Mouse (Mus musculus) embryonic facial prominence, embryonic 14.5 days (tissue): Measurements from ENCODE around the gene Col2a1. TPM values are rescaled to one million over a fixed set of nuclear protein-coding genes. Genes with fewer than 3 reads are reported as not detected.

Experiments used
- ATAC-seq: fragments of 200-750 bp; cut with Nextera tagmentation; 2 replicates; pipeline ENCODE4 v1.8.0; 2017; ENCODE audit warnings: low read depth, moderate number of reproducible peaks, moderate TSS enrichment
- DNase-seq: peaks from one replicate; pipeline ENCODE4 v3.0.0-alpha.2; 2015; ENCODE audit warnings: low spot score
- H3K27ac ChIP-seq: fragments of 300-500 bp; sonication (generic); replicated peaks from 2 replicates; pipeline ENCODE4 v1.5.1; 2014; ENCODE audit warnings: low read depth, mild to moderate bottlenecking, low read length, moderate library complexity
- H3K27me3 ChIP-seq: fragments of 300-500 bp; sonication (generic); replicated peaks from 2 replicates; pipeline ENCODE4 v1.6.1; 2014; ENCODE audit warnings: low read length; ENCODE audit not compliant: control insufficient read depth, insufficient read depth
- H3K36me3 ChIP-seq: fragments of 300-500 bp; sonication (generic); 2 replicates; pipeline ENCODE4 v1.6.1; 2014; ENCODE audit warnings: low read length, mixed read lengths; ENCODE audit not compliant: control insufficient read depth, insufficient read depth
- H3K4me1 ChIP-seq: fragments of 300-500 bp; sonication (generic); 2 replicates; pipeline ENCODE4 v1.6.1; 2014; ENCODE audit warnings: antibody characterized with exemption, low read length; ENCODE audit not compliant: control insufficient read depth, insufficient read depth
- H3K4me2 ChIP-seq: fragments of 300-500 bp; sonication (generic); 2 replicates; pipeline ENCODE4 v1.6.1; 2014; ENCODE audit warnings: low read depth, mild to moderate bottlenecking, low read length, moderate library complexity, mixed read lengths
- H3K4me3 ChIP-seq: fragments of 300-500 bp; sonication (generic); 2 replicates; pipeline ENCODE4 v1.5.1; 2014; ENCODE audit warnings: low read depth, mild to moderate bottlenecking, low read length
- H3K9ac ChIP-seq: fragments of 300-500 bp; sonication (generic); 2 replicates; pipeline ENCODE4 v1.6.1; 2014; ENCODE audit warnings: low read depth, mild to moderate bottlenecking, low read length, moderate library complexity, mixed read lengths
- H3K9me3 ChIP-seq: fragments of 300-500 bp; sonication (generic); 2 replicates; pipeline ENCODE4 v1.6.1; 2016; ENCODE audit warnings: low read length; ENCODE audit not compliant: control insufficient read depth
- WGBS: fragments of 180-500 bp; shearing (Covaris S2); extraction: QIAGEN DNeasy Blood & Tissue Kit; methylation state at CpG from one replicate; pipeline ENCODE4 v1.1.7; 2014; 5-methylcytosine and 5-hydroxymethylcytosine counted together
- polyA plus RNA-seq: library from polyadenylated mRNA; unstranded; fragments of >200 nt; fragmentation: Nextera tagmentation; extraction: Ambion mirVana; gene quantifications from 2 replicates; pipeline ENCODE4 v1.2.1, GENCODE M21; 2014

Col2a1 gene
- polyA plus RNA-seq, 1 experiment from 2014 or later, result 372 TPM

DNA sequence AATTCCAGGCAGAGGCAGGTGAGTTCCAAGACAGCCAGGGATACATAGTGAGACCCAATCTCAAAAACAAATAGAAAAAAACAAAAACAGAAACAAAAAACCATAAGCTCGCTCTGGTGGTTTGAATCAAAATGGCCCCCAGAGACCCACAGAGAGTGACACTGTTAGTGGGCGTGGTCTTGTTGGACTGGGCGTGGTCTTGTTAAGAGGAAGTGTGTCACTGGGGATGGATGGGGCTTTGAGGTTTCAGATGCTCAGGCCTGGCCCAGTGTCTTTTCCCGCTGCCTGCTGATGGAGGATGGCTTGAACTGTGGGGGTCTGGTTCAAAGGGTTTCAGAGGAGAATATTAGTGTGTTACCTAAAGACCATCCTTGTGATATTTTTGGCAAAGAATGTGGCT, 13.4 kb upstream of the Col2a1 start:
- Histone ChIP-seq H3K9ac (no peak overlapping the region), H3K4me3 (no peak overlapping the region), H3K4me1 (no peaks in the 10 kb centered on the region), H3K4me2 (no peak overlapping the region), H3K36me3 (no peaks in the 10 kb centered on the region), H3K9me3 (no peaks in the 10 kb centered on the region), H3K27me3 (no peaks in the 10 kb centered on the region), H3K27ac (no peak overlapping the region)
- DNase-seq, result no peak
- WGBS, result 77% methylated on average over 4 of the region's 4 CpGs
- no peak for ATAC-seq

DNA sequence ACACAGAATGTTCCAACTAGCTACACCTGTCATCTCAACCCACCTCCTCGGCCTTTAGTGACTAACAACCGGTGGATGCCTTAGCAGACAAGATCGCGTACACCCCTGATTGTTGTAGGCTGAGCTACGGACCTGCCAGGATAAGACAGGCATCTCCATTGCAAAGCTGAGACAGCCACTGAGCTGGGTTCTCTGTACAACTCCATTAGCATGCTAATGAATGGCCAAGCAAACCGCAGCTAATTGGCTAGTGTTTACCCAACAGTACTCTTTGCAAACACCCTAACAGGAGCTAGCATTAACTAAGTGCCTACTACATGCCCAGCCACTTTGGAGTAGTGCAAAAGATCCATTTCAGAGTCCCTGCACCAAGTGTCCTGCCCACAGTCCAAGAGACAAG, 8.3 kb upstream of the Col2a1 start:
- no peaks in the 10 kb centered on the region for H3K36me3 ChIP-seq
- no peak for ATAC-seq
- no peaks in the 10 kb centered on the region for H3K4me1 ChIP-seq
- H3K4me2 ChIP-seq, result no peak overlapping the region
- H3K27ac ChIP-seq, result no peak overlapping the region
- no peaks in the 10 kb centered on the region for H3K27me3 ChIP-seq
- no peaks in the 10 kb centered on the region for H3K9me3 ChIP-seq
- no peak overlapping the region for H3K9ac ChIP-seq
- no peak overlapping the region for H3K4me3 ChIP-seq
- no peak for DNase-seq
- WGBS, result 60% methylated on average over 6 of the region's 6 CpGs

DNA sequence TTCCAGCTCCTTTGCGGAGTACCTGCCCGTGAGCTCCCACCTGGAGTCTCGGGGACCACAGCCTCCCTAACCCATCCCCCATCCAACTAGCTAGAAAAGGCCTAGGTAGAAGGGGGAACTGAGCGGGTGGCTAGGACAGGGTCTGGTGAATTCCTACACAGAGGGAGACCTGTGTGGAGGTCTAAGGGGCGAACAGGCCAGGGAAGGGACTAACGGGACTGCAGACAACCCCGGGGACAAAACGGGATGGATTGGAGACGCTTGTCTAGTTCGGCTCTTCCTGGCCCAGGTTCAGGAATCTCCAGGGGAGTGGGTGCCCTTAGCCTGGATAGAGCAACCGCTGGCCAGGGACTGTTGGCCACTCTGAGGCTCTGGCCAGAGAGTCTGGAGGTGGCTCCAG, 686 bp upstream of the Col2a1 start:
- Histone ChIP-seq H3K27ac (peak overlapping the region; percentile 77), H3K36me3 (no peaks in the 10 kb centered on the region), H3K9ac (peak overlapping the region; percentile 67), H3K4me2 (peak overlapping the region; percentile 89), H3K4me3 (peak overlapping the region; percentile 47), H3K4me1 (peaks cover 23% of the 10 kb centered on the region), H3K27me3 (peaks cover 31% of the 10 kb centered on the region), H3K9me3 (no peaks in the 10 kb centered on the region)
- DNase-seq, result no peak
- WGBS, result 15% methylated on average over 9 of the region's 11 CpGs
- no peak for ATAC-seq

DNA sequence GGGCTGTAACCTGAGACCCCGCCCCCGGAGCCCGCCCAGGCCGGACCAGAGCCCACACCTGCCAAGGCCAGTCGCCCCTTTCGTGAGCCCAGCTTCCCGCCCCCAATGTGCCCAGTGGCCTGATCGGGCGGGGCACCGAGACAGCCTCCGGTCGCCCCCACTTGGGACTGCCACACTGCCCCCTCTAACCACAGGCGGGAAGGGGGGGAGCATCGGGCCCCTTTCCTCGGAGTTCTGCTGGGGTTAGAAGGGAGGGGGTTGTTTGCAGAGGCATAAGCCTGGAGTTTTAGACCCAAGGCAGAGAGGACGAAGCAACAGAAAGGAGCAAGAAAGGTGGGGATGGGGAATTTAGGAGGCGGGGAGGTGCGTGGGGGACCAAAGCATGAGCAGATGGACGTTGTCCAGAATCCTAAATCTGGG, 255 bp upstream of the Col2a1 start:
- H3K27ac ChIP-seq, result peak overlapping the region; percentile 86

DNA sequence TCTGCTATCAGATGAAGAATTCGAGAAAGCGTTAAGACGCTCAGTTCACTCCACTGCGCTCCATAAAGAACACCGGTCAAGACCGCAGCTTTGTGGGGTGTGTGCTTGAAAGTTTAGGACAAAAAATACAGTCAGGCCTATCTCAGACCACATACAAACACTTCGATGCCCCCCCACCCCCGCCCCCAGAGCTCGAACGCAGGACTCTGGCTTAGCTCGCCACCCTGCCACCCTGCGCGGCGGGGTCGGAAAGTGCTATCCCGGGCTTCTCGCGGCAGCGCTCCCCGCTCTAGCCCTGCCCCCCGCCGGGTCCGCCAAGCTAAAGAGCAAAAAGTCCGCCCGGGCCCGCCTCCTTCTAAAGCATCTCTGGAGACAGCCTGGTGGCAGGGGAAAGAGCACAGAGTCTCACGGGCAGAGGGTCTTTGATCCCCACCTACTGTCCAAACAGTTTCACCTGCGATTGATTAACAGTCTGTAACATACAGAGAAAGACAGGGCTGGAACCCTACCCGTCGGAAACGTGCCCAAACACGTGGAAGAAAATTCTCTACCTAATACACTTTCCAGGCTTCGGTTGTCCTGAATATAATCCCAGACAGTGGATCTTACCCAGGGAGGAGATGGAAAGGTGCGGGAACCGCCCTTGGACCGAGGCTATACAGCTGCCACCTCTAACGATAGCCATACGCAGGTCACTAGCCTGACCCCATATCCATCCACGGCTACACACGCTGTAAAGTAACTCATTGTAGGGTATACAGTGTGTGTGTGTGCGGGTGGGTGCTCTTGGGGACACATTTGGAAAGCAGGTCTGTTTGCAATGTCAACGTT, 1.3 kb downstream of the Col2a1 start:
- peaks cover 35% of the 10 kb centered on the region for H3K27me3 ChIP-seq
- DNase-seq (peak; percentile 59), ATAC-seq (peak; percentile 13)
- H3K9ac ChIP-seq, result peak overlapping the region; percentile 67
- H3K4me3 ChIP-seq, result peak overlapping the region; percentile 47
- peak overlapping the region; percentile 89 for H3K4me2 ChIP-seq
- H3K36me3 ChIP-seq, result no peaks in the 10 kb centered on the region
- peaks cover 23% of the 10 kb centered on the region for H3K4me1 ChIP-seq
- under 1% methylated on average over 41 of the region's 42 CpGs for WGBS
- H3K9me3 ChIP-seq, result no peaks in the 10 kb centered on the region
- H3K27ac ChIP-seq, result peak overlapping the region; percentile 86

More for the DNA sequence above, 255 bp upstream of the Col2a1 start:
- H3K4me1 ChIP-seq, result peaks cover 23% of the 10 kb centered on the region
- H3K27me3 ChIP-seq, result peaks cover 31% of the 10 kb centered on the region
- peak; percentile 63 for DNase-seq
- no peak; the same call in 1 of the 2 replicates for ATAC-seq
- 1% methylated on average over 13 of the region's 19 CpGs for WGBS
- peak overlapping the region; percentile 89 for H3K4me2 ChIP-seq
- no peaks in the 10 kb centered on the region for H3K36me3 ChIP-seq
- no peaks in the 10 kb centered on the region for H3K9me3 ChIP-seq
- H3K4me3 ChIP-seq, result peak overlapping the region; percentile 47
- peak overlapping the region; percentile 67 for H3K9ac ChIP-seq

DNA sequence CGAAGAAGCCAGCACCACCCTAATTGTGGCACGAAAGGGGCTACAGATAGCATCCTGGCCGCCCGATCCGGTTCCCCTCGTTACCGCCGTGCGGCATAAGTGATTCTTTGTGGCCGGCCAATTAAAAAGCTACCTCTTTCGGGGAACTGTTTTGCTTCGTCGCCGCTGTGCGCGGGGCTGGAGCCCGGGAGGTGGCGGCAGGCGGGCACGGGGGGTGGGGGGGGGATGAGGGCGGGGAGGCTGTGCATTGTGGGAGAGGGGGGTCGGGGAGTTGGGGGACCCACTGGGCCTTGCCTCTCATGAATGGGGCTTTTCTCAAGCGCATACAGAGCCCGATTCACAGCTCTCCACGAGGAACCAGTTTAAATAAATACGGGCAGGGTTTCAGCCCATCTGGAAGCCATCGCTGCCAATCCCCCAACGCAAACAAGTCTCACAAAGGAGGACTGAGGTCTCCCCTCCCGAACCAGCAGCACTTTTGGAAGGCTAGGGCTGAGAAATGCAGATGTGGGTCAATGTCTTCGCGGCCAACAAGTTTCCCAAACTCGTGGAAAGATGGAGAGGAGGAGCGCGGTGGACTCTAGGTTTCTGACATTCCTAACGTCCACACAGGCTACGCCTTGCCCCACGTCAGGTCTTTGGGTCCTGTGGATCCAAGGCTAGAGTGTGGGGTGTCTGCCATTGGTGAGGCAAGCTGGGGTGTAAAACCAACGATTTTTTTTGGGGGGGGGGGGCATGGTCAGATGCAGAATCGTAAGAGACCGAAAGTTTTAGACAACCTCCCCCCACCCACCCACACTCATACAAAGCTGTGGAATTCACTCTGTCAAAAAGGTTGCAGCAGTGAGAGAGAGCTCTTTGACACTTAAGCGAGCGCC, 2.1 kb downstream of the Col2a1 start:
- Histone ChIP-seq H3K9me3 (no peaks in the 10 kb centered on the region), H3K36me3 (no peaks in the 10 kb centered on the region), H3K4me3 (peak overlapping the region; percentile 47), H3K4me2 (peak overlapping the region; percentile 89), H3K27ac (peak overlapping the region; percentile 86), H3K27me3 (peaks cover 35% of the 10 kb centered on the region), H3K9ac (peak overlapping the region; percentile 67), H3K4me1 (peaks cover 23% of the 10 kb centered on the region)
- DNase-seq (peak; percentile 77), ATAC-seq (peak; percentile 50)
- under 1% methylated on average over 36 of the region's 42 CpGs for WGBS

DNA sequence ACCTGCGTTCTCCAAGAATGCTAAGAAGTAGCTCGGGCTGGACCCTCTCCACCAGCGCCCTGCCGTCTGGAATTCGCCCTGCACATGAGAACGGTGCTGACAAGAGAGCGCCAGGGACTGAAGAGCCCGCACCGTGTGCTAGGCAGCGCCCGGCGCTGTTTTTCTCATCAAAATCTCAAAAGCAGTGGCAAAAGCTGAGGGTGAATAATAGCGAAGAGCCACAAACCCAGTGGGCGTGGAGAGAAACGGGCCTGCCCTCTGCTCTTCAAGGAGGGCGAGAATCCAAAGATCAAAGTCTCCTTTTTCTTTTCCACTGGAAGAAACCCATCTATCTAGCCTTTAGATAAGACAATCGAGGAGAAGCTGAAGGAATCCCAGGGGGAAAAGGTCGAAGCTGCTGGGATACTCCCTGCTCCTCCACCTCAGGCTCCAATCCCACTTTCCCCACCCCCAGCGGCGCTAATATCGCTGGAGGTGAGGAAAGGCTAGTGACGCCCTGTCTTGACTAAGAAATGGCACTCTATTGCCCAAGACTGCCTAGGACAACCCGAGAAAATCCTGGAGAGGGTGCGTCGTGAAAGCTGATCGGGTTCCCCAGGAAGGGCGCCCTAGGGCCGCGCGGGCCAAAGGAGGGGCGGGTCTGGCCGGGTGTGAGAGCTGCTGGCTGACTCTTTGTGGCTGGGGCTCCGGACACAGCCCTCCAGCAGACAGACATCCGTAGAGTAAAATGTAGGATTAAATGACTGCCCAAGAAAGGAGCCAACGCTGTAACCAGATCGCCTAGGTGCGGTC, 3.0 kb downstream of the Col2a1 start:
- H3K4me1 ChIP-seq, result peaks cover 27% of the 10 kb centered on the region
- WGBS, result 1% methylated on average over 37 of the region's 37 CpGs
- H3K27me3 ChIP-seq, result peaks cover 35% of the 10 kb centered on the region

DNA sequence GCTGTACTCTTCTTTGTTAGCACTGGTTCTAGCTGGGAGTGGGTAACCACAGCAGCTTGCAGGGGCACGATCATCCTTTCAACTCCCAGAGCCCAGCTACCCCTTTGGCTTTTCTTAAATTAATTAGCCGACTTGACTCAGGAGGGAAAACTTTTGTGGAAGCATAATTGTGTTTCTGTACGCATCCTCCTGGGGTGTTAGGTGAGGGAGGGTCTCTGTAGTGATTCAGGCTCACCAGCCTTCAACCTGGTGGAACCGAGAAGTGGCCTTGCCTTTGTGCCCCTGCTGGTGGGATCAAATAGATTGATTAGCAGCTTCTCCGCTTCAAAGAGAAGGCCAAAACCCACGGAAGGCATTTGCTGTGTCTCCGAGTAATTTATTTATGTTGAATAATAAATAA, 4.5 kb downstream of the Col2a1 start:
- DNase-seq (no peak), ATAC-seq (no peak)
- H3K9me3 ChIP-seq, result no peaks in the 10 kb centered on the region
- H3K36me3 ChIP-seq, result peaks cover 13% of the 10 kb centered on the region; the same call in 1 of the 2 replicates
- H3K4me3 ChIP-seq, result peak overlapping the region; percentile 1; the same call in 1 of the 2 replicates
- WGBS, result 30% methylated on average over 7 of the region's 7 CpGs
- H3K27me3 ChIP-seq, result peaks cover 30% of the 10 kb centered on the region
- H3K27ac ChIP-seq, result peak overlapping the region; percentile 25
- H3K9ac ChIP-seq, result no peak overlapping the region
- peak overlapping the region; percentile 89 for H3K4me2 ChIP-seq
- H3K4me1 ChIP-seq, result peaks cover 22% of the 10 kb centered on the region

More for the DNA sequence above, 3.0 kb downstream of the Col2a1 start:
- H3K36me3 ChIP-seq, result no peaks in the 10 kb centered on the region
- H3K4me2 ChIP-seq, result peak overlapping the region; percentile 89
- H3K9ac ChIP-seq, result peak overlapping the region; percentile 67
- ATAC-seq (peak; percentile 4), DNase-seq (peak; percentile 54)
- H3K27ac ChIP-seq, result peak overlapping the region; percentile 86
- no peaks in the 10 kb centered on the region for H3K9me3 ChIP-seq
- H3K4me3 ChIP-seq, result peak overlapping the region; percentile 47
